Mouse (Mus musculus): ENCODE data around the gene Tas2r131. TPM values are rescaled to one million over a fixed set of nuclear protein-coding genes. Genes with fewer than 3 reads are reported as not detected.
"Not testable (repeated sequence)": the region's sequence is repeated elsewhere in the genome, so short reads cannot be mapped to it uniquely, and the experiment has no call there.

Gene Tas2r131
- not detected for total RNA-seq (2021)
- long read RNA-seq, experiment 1 = 0 reads
- long read RNA-seq, experiment 2 = 0 reads

GRCm38 (mm10) chr6:132957819-132958218 lies at the start of gene Tas2r131:
Gene Tas2r131, minus strand, starts transcription at chr6:132957919.
- DNase-seq = no peak

GRCm38 (mm10) chr6:132980865-132981264 lies 23.1 kb upstream of the Tas2r131 start, which contains the start of gene Tas2r109:
Gene Tas2r109, minus strand, starts transcription at chr6:132980965.
- no peak for DNase-seq

GRCm38 (mm10) chr6:132950802-132951201 lies 6.9 kb downstream of the Tas2r131 start, which contains the start of gene Tas2r129:
Gene Tas2r129, plus strand, starts transcription at chr6:132951102.
- DNase-seq = no peak

- DNase-seq = not testable (repeated sequence)
Measured at GRCm38 (mm10) chr6:132941376-132941775, 16.3 kb downstream of the Tas2r131 start.

GRCm38 (mm10) chr6:132909351-132909750 lies 48.4 kb downstream of the Tas2r131 start, which contains the start of gene Tas2r125:
Gene Tas2r125, plus strand, starts transcription at chr6:132909651.
- no peak for DNase-seq

Other genes with a start within 250 kb of the Tas2r131 start
- gene Tas2r122, start 246.0 kb downstream of the Tas2r131 start, total RNA-seq (2021) = not detected
- not detected for gene Tas2r115, start 219.9 kb downstream of the Tas2r131 start, total RNA-seq (2021)
- not detected for gene Tas2r124, start 203.2 kb downstream of the Tas2r131 start, total RNA-seq (2021)
- gene Tas2r102, start 195.8 kb downstream of the Tas2r131 start, total RNA-seq (2021) = not detected
- not detected for gene Tas2r136, start 179.8 kb downstream of the Tas2r131 start, total RNA-seq (2021)
- gene Tas2r117, start 155.1 kb downstream of the Tas2r131 start, total RNA-seq (2021) = not detected
- gene Tas2r123, start 110.8 kb downstream of the Tas2r131 start, total RNA-seq (2021) = not detected
- gene Tas2r116, start 102.5 kb downstream of the Tas2r131 start, total RNA-seq (2021) = not detected
- gene Tas2r110, start 89.9 kb downstream of the Tas2r131 start, total RNA-seq (2021) = not detected
- gene Tas2r113, start 64.9 kb downstream of the Tas2r131 start, total RNA-seq (2021) = not detected
- gene Tas2r125, start 48.3 kb downstream of the Tas2r131 start, total RNA-seq (2021) = not detected
- not detected for gene Tas2r129, start 6.8 kb downstream of the Tas2r131 start, total RNA-seq (2021)
- gene Tas2r109, start 23.0 kb upstream of the Tas2r131 start, total RNA-seq (2021) = not detected
- gene Tas2r103, start 79.2 kb upstream of the Tas2r131 start, total RNA-seq (2021) = not detected
- not detected for gene Tas2r140, start 97.9 kb upstream of the Tas2r131 start, total RNA-seq (2021)
- 10 to 100 TPM; 78.3 to 84.6 TPM for gene Smim10l1, start 147.0 kb upstream of the Tas2r131 start, total RNA-seq (2021)

All from adrenal gland, postnatal 10 days (tissue).